Mouse (Mus musculus) G1E (cell line): ENCODE results near the gene Dhdds. TPM values are rescaled to one million over a fixed set of nuclear protein-coding genes. Genes with fewer than 3 reads are reported as not detected.

Experiments used
- ATAC-seq: 2 replicates; pipeline ENCODE4 v1.8.0; 2016; ENCODE audit warnings: mild to moderate bottlenecking; ENCODE audit not compliant: insufficient number of reproducible peaks, poor library complexity, low FRiP score, severe bottlenecking; ENCODE audit errors: extremely low read depth
- DNase-seq: peaks from one replicate; pipeline ENCODE4 v3.0.0; 2012; ENCODE audit warnings: low spot score
- H3K27me3 ChIP-seq: 2 replicates; pipeline ENCODE4 v1.6.1; 2012; ENCODE audit warnings: mild to moderate bottlenecking, low read length, inconsistent platforms; ENCODE audit not compliant: insufficient read depth
- H3K36me3 ChIP-seq: replicated peaks from 2 replicates; pipeline ENCODE3; 2012; ENCODE audit warnings: mild to moderate bottlenecking, inconsistent platforms
- H3K4me1 ChIP-seq: 2 replicates; pipeline ENCODE4 v1.6.1; 2012; ENCODE audit warnings: low read depth, low read length, inconsistent platforms, mixed read lengths; ENCODE audit not compliant: insufficient read depth
- H3K4me3 ChIP-seq: 2 replicates; pipeline ENCODE4 v1.5.1; 2012; ENCODE audit warnings: low read depth, mild to moderate bottlenecking, inconsistent platforms, low read length, moderate library complexity, mixed read lengths
- H3K9me3 ChIP-seq: replicated peaks from 2 replicates; pipeline ENCODE4 v1.6.1; 2012; ENCODE audit warnings: inconsistent platforms
- CTCF ChIP-seq: IDR thresholded peaks from 2 replicates; pipeline ENCODE4 v1.5.1; 2012; ENCODE audit warnings: low read depth, low read length, inconsistent platforms, mixed read lengths
- GATA1 ChIP-seq: IDR thresholded peaks from 2 replicates; pipeline ENCODE4 v1.6.1; 2012; ENCODE audit warnings: borderline replicate concordance, low read length, inconsistent platforms, mixed read lengths
- GATA2 ChIP-seq: IDR thresholded peaks from 2 replicates; pipeline ENCODE4 v1.6.1; 2012; ENCODE audit warnings: low read depth, low read length, inconsistent platforms, borderline replicate concordance
- POLR2AphosphoS5 ChIP-seq: IDR thresholded peaks from 2 replicates; pipeline ENCODE4 v1.6.1; 2012; ENCODE audit warnings: low read depth, low read length, inconsistent platforms; ENCODE audit not compliant: insufficient replicate concordance
- TAL1 ChIP-seq: conservative IDR thresholded peaks from 2 replicates; pipeline ENCODE4 v1.6.1; 2012; ENCODE audit warnings: low read depth, low read length, inconsistent platforms, mixed read lengths
- polyA plus RNA-seq: library from polyadenylated mRNA; stranded (reverse); fragments of >175 nt; gene quantifications from 2 replicates; pipeline ENCODE4 v1.2.3, GENCODE M21; 2012
- total RNA-seq, 2 experiments: library from RNA; stranded (forward) in 1 of 2; stranded (reverse) in 1 of 2; fragments of 200-1000 nt in 1 of 2; fragments of >200 nt in 1 of 2; fragmentation: Nextera tagmentation in 1 of 2; gene quantifications; 2 replicates each; pipeline ENCODE4 v1.2.3; 2014 to 2017

Gene Dhdds
- total and polyA plus RNA-seq, 3 experiments, result 12.5 to 21.7 (median 14.9) TPM

DNA sequence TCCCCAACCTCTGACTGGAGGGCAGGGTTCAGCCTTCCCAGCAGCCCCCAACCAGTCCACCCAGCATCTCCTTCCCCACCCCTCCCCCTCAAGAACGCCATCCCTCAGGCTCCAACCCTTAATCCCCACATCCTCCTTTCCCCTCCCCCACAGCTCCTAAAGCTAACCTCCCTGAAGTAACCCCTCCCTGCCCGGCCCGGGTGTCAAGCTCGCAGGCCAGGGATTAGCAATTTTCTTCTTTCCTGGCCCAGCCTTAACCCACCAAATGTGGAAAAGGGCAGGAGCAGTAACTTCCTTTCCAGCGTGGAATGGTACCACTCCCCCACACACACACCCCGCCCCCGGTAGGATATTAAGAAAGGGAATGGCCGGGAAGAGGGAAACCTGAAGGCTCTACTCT is 16.0 kb upstream of the Dhdds start:
- Histone ChIP-seq H3K36me3 (no peaks in the 10 kb centered on the region), H3K9me3 (peaks cover 13% of the 10 kb centered on the region), H3K27me3 (peaks cover 46% of the 10 kb centered on the region), H3K4me1 (no peaks in the 10 kb centered on the region), H3K4me3 (no peak overlapping the region)
- no peak for TF ChIP-seq POLR2AphosphoS5
- no peak for TF ChIP-seq GATA2
- no peak for TF ChIP-seq CTCF
- TF ChIP-seq TAL1, result no peak
- no peak for TF ChIP-seq GATA1
- ATAC-seq, result no peak
- no peak for DNase-seq

DNA sequence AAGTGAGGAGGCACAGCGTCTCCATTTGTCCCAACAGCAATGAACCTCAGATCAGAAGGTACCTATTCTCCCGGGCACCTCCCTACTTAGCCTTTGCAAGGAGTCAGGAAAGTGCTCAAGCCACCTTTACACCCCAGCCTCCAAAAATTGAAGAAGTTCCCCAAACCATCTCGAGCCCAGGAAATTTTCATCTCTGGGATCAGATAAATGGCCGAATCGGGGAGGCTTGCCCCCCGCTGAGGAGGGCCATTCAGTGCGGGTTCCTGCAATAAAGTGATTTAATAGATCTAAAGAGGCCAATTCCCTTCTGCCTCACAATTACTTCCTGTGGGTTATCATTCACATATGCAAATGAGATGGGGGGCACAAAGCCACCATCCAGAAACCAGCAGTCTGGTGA is 15.5 kb upstream of the Dhdds start:
- H3K4me1 ChIP-seq, result 0 out of 2 replicates have a peak, but pooled peaks cover 3% of the 10 kb centered on the region
- DNase-seq, result no peak
- peaks cover 13% of the 10 kb centered on the region for H3K9me3 ChIP-seq
- H3K27me3 ChIP-seq, result peaks cover 46% of the 10 kb centered on the region
- TF ChIP-seq CTCF (no peak), GATA1 (no peak), GATA2 (no peak), POLR2AphosphoS5 (no peak), TAL1 (no peak)
- H3K36me3 ChIP-seq, result no peaks in the 10 kb centered on the region
- no peak overlapping the region for H3K4me3 ChIP-seq
- ATAC-seq, result no peak

DNA sequence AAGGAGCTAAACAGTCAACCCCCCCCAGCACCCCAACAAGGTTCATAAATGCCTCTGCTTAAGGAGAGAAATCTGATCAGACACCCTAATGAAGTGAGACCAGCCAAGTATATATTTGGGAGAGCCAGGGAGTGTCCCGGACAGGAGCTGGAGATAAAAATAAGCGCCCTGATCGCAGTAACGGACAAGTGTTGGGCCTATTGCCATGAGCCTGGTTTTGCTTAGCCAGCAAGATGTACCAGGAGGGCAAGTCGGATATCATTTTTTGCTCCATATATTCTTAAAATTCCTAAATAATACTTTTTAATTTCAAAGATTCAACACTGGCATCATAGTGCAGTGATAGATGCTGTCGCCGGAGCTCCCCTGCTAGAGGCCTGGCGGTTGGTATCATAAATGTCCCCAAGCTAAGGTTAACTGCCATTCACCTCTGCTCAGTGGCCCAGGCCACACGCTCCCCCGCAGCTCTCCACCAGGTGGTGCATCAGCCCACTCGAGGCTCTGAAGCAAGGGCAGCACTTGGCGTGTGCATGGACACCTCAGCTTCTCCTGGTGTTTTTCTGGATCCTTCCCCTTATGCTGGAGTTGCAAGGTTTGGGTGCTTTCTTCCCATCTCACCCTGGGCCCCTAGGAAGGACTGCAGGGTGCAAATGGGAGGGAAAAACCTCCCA is 12.3 kb upstream of the Dhdds start:
- Histone ChIP-seq H3K36me3 (no peaks in the 10 kb centered on the region), H3K9me3 (peaks cover 7% of the 10 kb centered on the region), H3K27me3 (peaks cover 40% of the 10 kb centered on the region), H3K4me3 (no peak overlapping the region), H3K4me1 (0 out of 2 replicates have a peak, but pooled peaks cover 3% of the 10 kb centered on the region)
- ATAC-seq (no peak), DNase-seq (no peak)
- TF ChIP-seq CTCF, result 0 out of 2 replicates have a peak, but pooled peaks have one; percentile 5
- no peak for TF ChIP-seq TAL1
- no peak for TF ChIP-seq GATA2

DNA sequence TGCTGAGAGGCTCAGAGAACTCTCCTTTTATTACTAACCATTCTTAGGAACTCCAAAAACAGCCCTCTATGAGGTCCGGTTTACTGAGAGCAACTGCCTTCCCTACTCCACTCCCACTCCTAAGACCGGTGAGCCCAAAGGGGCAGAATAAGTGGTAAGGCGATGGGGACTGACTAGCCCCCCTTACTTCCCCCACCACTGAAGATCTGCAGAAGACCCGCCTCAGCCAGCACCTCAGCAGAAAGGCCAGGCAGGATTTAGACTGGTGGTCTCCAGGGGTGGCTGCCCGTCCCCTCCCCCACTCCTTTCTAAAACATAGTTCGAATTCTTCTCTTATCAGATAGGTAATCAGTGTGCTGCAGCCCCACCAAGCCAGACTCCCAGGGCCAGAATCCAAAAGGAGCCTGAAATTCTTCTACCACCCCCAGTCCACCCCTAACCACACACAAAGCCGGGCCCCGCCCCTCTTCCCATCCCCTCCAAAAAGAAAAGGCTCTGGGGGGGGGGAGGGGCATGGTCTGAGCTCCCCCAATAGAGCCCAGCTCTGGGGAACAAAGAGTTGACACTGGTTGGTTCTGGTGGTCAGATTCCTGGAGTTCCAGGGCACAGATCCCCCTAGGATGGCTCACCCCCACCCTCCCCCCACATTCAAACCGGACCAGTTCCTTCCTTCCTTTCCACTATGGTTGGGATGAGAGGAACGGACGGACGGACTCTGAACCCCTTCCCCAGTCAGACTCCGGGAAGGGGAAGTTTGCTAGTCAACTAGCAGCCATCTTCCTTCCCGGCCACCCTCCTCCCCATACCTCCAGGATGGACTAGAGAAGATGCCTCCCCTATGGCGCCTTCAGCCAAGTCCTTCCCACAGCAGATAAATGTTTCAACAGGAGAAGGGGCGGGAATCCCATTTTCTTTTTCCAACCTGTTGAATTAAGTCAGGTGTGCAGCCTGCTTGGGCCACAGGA is 11.0 kb upstream of the Dhdds start:
- peaks cover 30% of the 10 kb centered on the region for H3K27me3 ChIP-seq
- DNase-seq (no peak), ATAC-seq (no peak)
- no peaks in the 10 kb centered on the region for H3K9me3 ChIP-seq
- 0 out of 2 replicates have a peak, but pooled peaks cover 3% of the 10 kb centered on the region for H3K4me1 ChIP-seq
- no peaks in the 10 kb centered on the region for H3K36me3 ChIP-seq
- no peak for TF ChIP-seq CTCF
- TF ChIP-seq GATA1, result no peak
- no peak for TF ChIP-seq TAL1
- TF ChIP-seq POLR2AphosphoS5, result no peak
- no peak for TF ChIP-seq GATA2
- no peak overlapping the region for H3K4me3 ChIP-seq

DNA sequence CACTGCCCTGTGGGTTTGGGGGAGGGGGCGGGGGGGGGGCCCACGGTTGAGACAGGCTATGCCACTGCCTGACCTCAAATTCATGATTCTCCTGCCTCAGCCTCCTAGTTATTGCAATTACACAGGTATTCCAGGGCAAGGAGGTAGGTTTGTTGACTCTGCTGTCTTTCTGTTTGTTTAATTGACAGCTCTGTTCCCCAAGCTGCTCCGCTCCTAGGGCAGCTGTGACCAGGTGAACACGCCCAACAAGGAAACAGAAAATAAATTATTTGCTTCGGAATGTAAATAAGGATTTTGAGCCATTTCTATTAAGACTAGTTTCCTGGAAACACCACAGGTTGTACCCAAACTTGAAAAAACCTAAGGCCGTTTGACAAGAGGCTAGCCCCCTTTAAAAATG is 9.0 kb upstream of the Dhdds start:
- Histone ChIP-seq H3K4me1 (peaks cover 7% of the 10 kb centered on the region; the same call in 1 of the 2 replicates), H3K36me3 (no peaks in the 10 kb centered on the region), H3K9me3 (no peaks in the 10 kb centered on the region), H3K4me3 (no peak overlapping the region), H3K27me3 (peaks cover 29% of the 10 kb centered on the region)
- no peak for TF ChIP-seq GATA2
- TF ChIP-seq POLR2AphosphoS5, result no peak
- no peak for TF ChIP-seq CTCF
- no peak for TF ChIP-seq TAL1
- TF ChIP-seq GATA1, result no peak
- no peak for ATAC-seq
- DNase-seq, result no peak

DNA sequence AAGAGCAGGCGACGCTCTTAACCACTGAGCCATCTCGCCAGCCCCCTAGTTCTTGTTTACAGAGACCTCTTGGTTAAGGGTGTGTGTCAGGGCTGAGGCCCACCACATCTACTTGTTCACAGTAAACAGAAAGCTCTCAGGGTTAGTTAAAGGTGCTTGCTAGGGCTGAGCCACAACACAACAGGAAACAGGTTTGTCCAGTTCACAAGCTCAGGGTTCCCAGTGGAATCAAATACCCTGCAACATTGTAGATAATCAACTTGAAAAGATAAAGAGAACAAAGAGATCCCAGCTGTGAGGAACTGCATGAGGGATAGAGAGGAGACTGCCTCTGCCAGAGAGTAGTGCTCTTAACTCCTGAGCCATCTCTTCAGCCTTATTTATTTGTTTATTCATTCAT is 6.1 kb upstream of the Dhdds start:
- ATAC-seq (no peak), DNase-seq (no peak)
- Histone ChIP-seq H3K36me3 (no peaks in the 10 kb centered on the region), H3K4me1 (peaks cover 10% of the 10 kb centered on the region; the same call in 1 of the 2 replicates), H3K9me3 (no peaks in the 10 kb centered on the region), H3K4me3 (no peak overlapping the region), H3K27me3 (peaks cover 21% of the 10 kb centered on the region)
- TF ChIP-seq TAL1 (no peak), CTCF (no peak), GATA1 (no peak), POLR2AphosphoS5 (no peak)
